Mouse (Mus musculus) limb, embryonic 10.5 days (tissue): ENCODE results near the gene Tnik. TPM values are rescaled to one million over a fixed set of nuclear protein-coding genes. Genes with fewer than 3 reads are reported as not detected.

Experiments
- DNase-seq: peaks from one replicate; pipeline ENCODE4 v3.0.0-alpha.2; 2017; ENCODE audit warnings: low spot score
- H3K27ac ChIP-seq: fragments of 300-500 bp; sonication (generic); 2 replicates; pipeline ENCODE4 v1.5.1; 2016; ENCODE audit warnings: mild to moderate bottlenecking
- H3K27me3 ChIP-seq: fragments of 300-500 bp; sonication (generic); 2 replicates; pipeline ENCODE4 v1.6.1; 2016; ENCODE audit warnings: low read depth, mild to moderate bottlenecking; ENCODE audit not compliant: poor library complexity, severe bottlenecking
- H3K36me3 ChIP-seq: fragments of 300-500 bp; sonication (generic); 2 replicates; pipeline ENCODE4 v1.6.1; 2016; ENCODE audit warnings: mild to moderate bottlenecking, moderate library complexity
- H3K4me1 ChIP-seq: fragments of 300-500 bp; sonication (generic); 2 replicates; pipeline ENCODE4 v1.6.1; 2016
- H3K4me3 ChIP-seq: fragments of 300-500 bp; sonication (generic); 2 replicates; pipeline ENCODE4 v1.5.1; 2016; ENCODE audit warnings: mild to moderate bottlenecking, moderate library complexity
- H3K9me3 ChIP-seq: fragments of 300-500 bp; sonication (generic); replicated peaks from 2 replicates; pipeline ENCODE4 v1.6.1; 2016; ENCODE audit warnings: mild to moderate bottlenecking
- WGBS: fragments of 180-500 bp; shearing (Covaris S2); methylation state at CpG from one replicate; pipeline ENCODE4 v1.1.7; 2016; 5-methylcytosine and 5-hydroxymethylcytosine counted together
- polyA plus RNA-seq: library from polyadenylated mRNA; unstranded; fragments of >200 nt; fragmentation: Nextera tagmentation; extraction: Ambion mirVana; gene quantifications from 2 replicates; pipeline ENCODE4 v1.2.1, GENCODE M21; 2016

The Tnik gene
- polyA plus RNA-seq, 1 experiment from 2014 or later, result 1.9 TPM

- no peaks in the 10 kb centered on the region for H3K36me3 ChIP-seq
- H3K27ac ChIP-seq, result no peak overlapping the region
- WGBS, result 84% methylated on average over 3 of the region's 3 CpGs
- H3K4me3 ChIP-seq, result no peak overlapping the region
- no peaks in the 10 kb centered on the region for H3K27me3 ChIP-seq
- peaks cover 7% of the 10 kb centered on the region; the same call in 1 of the 2 replicates for H3K4me1 ChIP-seq
- H3K9me3 ChIP-seq, result no peaks in the 10 kb centered on the region
- no peak for DNase-seq
These were observed 419.4 kb downstream of the Tnik start for GRCm38 (mm10) chr3:28682411-28682810.

- Histone ChIP-seq H3K9me3 (no peaks in the 10 kb centered on the region), H3K4me3 (no peak overlapping the region), H3K4me1 (peaks cover 7% of the 10 kb centered on the region; the same call in 1 of the 2 replicates)
These were observed 422.5 kb downstream of the Tnik start for GRCm38 (mm10) chr3:28685510-28685909.

GRCm38 (mm10) chr3:28694811-28695210 is 431.8 kb downstream of the Tnik start:
- Histone ChIP-seq H3K36me3 (no peaks in the 10 kb centered on the region), H3K27me3 (no peaks in the 10 kb centered on the region), H3K4me1 (peaks cover 4% of the 10 kb centered on the region), H3K9me3 (no peaks in the 10 kb centered on the region), H3K27ac (no peak overlapping the region), H3K4me3 (no peak overlapping the region)
- WGBS, result 90% methylated on average over 5 of the region's 5 CpGs
- no peak for DNase-seq

More at GRCm38 (mm10) chr3:28685510-28685909, 422.5 kb downstream of the Tnik start:
- WGBS, result 83% methylated on average over 2 of the region's 2 CpGs
- no peak for DNase-seq
- Histone ChIP-seq H3K27me3 (no peaks in the 10 kb centered on the region), H3K27ac (no peak overlapping the region), H3K36me3 (no peaks in the 10 kb centered on the region)

- no peak overlapping the region for H3K4me3 ChIP-seq
- DNase-seq, result no peak
- 76% methylated on average over 13 of the region's 13 CpGs for WGBS
- H3K4me1 ChIP-seq, result peaks cover 4% of the 10 kb centered on the region
- no peak overlapping the region for H3K27ac ChIP-seq
- no peaks in the 10 kb centered on the region for H3K9me3 ChIP-seq
- H3K36me3 ChIP-seq, result no peaks in the 10 kb centered on the region
- no peaks in the 10 kb centered on the region for H3K27me3 ChIP-seq
These were observed 432.6 kb downstream of the Tnik start for GRCm38 (mm10) chr3:28695608-28696007.

- Histone ChIP-seq H3K27me3 (no peaks in the 10 kb centered on the region), H3K27ac (no peak overlapping the region), H3K9me3 (no peaks in the 10 kb centered on the region), H3K4me3 (no peak overlapping the region), H3K4me1 (peaks cover 4% of the 10 kb centered on the region), H3K36me3 (no peaks in the 10 kb centered on the region)
- 80% methylated on average over 10 of the region's 10 CpGs for WGBS
- DNase-seq, result no peak
These were observed 433.1 kb downstream of the Tnik start for GRCm38 (mm10) chr3:28696162-28696561.

- 86% methylated on average over 2 of the region's 2 CpGs for whole genome bisulfite sequencing
- H3K4me3 ChIP-seq, result no peak within 1 kb of the TSS
- H3K36me3 ChIP-seq, result no peaks in the 10 kb centered on the region
- no peaks in the 10 kb centered on the region for H3K27me3 ChIP-seq
- no peak within 1 kb of the TSS for H3K27ac ChIP-seq
- peaks cover 4% of the 10 kb centered on the region for H3K4me1 ChIP-seq
- H3K9me3 ChIP-seq, result no peaks in the 10 kb centered on the region
- DNase-seq, result no peak
These were observed 434.8 kb downstream of the Tnik start, which contains the start of gene Slc2a2 for GRCm38 (mm10) chr3:28697797-28698196. Gene Slc2a2 (plus strand): TSS chr3:28697903.

- Histone ChIP-seq H3K27ac (no peak overlapping the region), H3K36me3 (no peaks in the 10 kb centered on the region), H3K4me1 (peaks cover 4% of the 10 kb centered on the region), H3K9me3 (no peaks in the 10 kb centered on the region), H3K4me3 (no peak overlapping the region), H3K27me3 (no peaks in the 10 kb centered on the region)
- DNase-seq, result no peak
- 81% methylated on average over 4 of the region's 4 CpGs for WGBS
These were observed 436.6 kb downstream of the Tnik start for GRCm38 (mm10) chr3:28699601-28700000.

- no peak for DNase-seq
- no peaks in the 10 kb centered on the region for H3K27me3 ChIP-seq
- no peaks in the 10 kb centered on the region for H3K9me3 ChIP-seq
- no peaks in the 10 kb centered on the region for H3K4me1 ChIP-seq
- H3K4me3 ChIP-seq, result no peak overlapping the region
- H3K36me3 ChIP-seq, result no peaks in the 10 kb centered on the region
- 76% methylated on average over 10 of the region's 10 CpGs for WGBS
- no peak overlapping the region for H3K27ac ChIP-seq
These were observed 442.6 kb downstream of the Tnik start for GRCm38 (mm10) chr3:28705522-28706137.

GRCm38 (mm10) chr3:28706736-28707135 is 443.7 kb downstream of the Tnik start:
- H3K4me1 ChIP-seq, result no peaks in the 10 kb centered on the region
- no peaks in the 10 kb centered on the region for H3K9me3 ChIP-seq
- no peak overlapping the region for H3K4me3 ChIP-seq
- H3K36me3 ChIP-seq, result no peaks in the 10 kb centered on the region
- H3K27ac ChIP-seq, result no peak overlapping the region
- 76% methylated on average over 4 of the region's 4 CpGs for WGBS
- DNase-seq, result no peak
- H3K27me3 ChIP-seq, result no peaks in the 10 kb centered on the region

GRCm38 (mm10) chr3:28709740-28710139 is 446.7 kb downstream of the Tnik start:
- Histone ChIP-seq H3K9me3 (no peaks in the 10 kb centered on the region), H3K4me1 (no peaks in the 10 kb centered on the region), H3K27ac (no peak overlapping the region), H3K36me3 (no peaks in the 10 kb centered on the region), H3K27me3 (no peaks in the 10 kb centered on the region), H3K4me3 (no peak overlapping the region)
- DNase-seq, result no peak
- 80% methylated on average over 1 of the region's 1 CpGs for WGBS

- Histone ChIP-seq H3K27ac (no peak overlapping the region), H3K4me1 (no peaks in the 10 kb centered on the region), H3K4me3 (no peak overlapping the region), H3K36me3 (no peaks in the 10 kb centered on the region), H3K9me3 (no peaks in the 10 kb centered on the region), H3K27me3 (no peaks in the 10 kb centered on the region)
- DNase-seq, result no peak
- 85% methylated on average over 7 of the region's 7 CpGs for WGBS
These were observed 451.1 kb downstream of the Tnik start for GRCm38 (mm10) chr3:28713913-28714698.

- 83% methylated on average over 2 of the region's 2 CpGs for WGBS
- Histone ChIP-seq H3K27ac (no peak overlapping the region), H3K27me3 (no peaks in the 10 kb centered on the region), H3K9me3 (no peaks in the 10 kb centered on the region), H3K4me3 (no peak overlapping the region), H3K36me3 (no peaks in the 10 kb centered on the region), H3K4me1 (no peaks in the 10 kb centered on the region)
- DNase-seq, result no peak
These were observed 455.5 kb downstream of the Tnik start for GRCm38 (mm10) chr3:28718521-28718920.

GRCm38 (mm10) chr3:28721218-28721617 is 458.2 kb downstream of the Tnik start:
- H3K9me3 ChIP-seq, result no peaks in the 10 kb centered on the region
- 87% methylated on average over 5 of the region's 5 CpGs for WGBS
- H3K4me1 ChIP-seq, result no peaks in the 10 kb centered on the region
- H3K27me3 ChIP-seq, result no peaks in the 10 kb centered on the region
- no peak overlapping the region for H3K27ac ChIP-seq
- DNase-seq, result no peak
- H3K36me3 ChIP-seq, result no peaks in the 10 kb centered on the region
- no peak overlapping the region for H3K4me3 ChIP-seq
